Mouse (Mus musculus) spleen, adult 2 months (tissue): ENCODE measurements at regions not wholly inside any gene's neighbourhood (a gene's known extent, or its start where the extent isn't known, plus 50 kb on each side); places are given as distances from the start of the nearest gene placed in this dataset.

Source experiments
- DNase-seq, 2 experiments: peaks; one replicate each; pipeline versions ENCODE4 v3.0.0 to v3.0.0-alpha.2; 2012 to 2021; ENCODE audit warnings: low spot score in 2 of 2, low read depth in 1 of 2
- H3K27ac ChIP-seq: fragments of 200-500 bp; 2 replicates; pipeline ENCODE4 v1.5.1; 2012; ENCODE audit warnings: low read length, inconsistent platforms; ENCODE audit not compliant: insufficient read depth
- H3K27me3 ChIP-seq: fragments of 200-500 bp; 2 replicates; pipeline ENCODE4 v1.6.1; 2012; ENCODE audit warnings: mild to moderate bottlenecking, moderate library complexity, low read length, inconsistent platforms; ENCODE audit not compliant: control insufficient read depth, insufficient read depth
- H3K36me3 ChIP-seq: fragments of 200-500 bp; 2 replicates; pipeline ENCODE4 v1.6.1; 2012; ENCODE audit warnings: mild to moderate bottlenecking, low read length, inconsistent platforms; ENCODE audit not compliant: control insufficient read depth, insufficient read depth
- H3K4me1 ChIP-seq: fragments of 200-500 bp; 2 replicates; pipeline ENCODE4 v1.6.1; 2011; ENCODE audit warnings: inconsistent platforms; ENCODE audit not compliant: control insufficient read depth, insufficient read depth, insufficient read length
- H3K4me3 ChIP-seq: fragments of 200-500 bp; 2 replicates; pipeline ENCODE4 v1.5.1; 2011; ENCODE audit warnings: mild to moderate bottlenecking, inconsistent platforms; ENCODE audit not compliant: insufficient read depth, insufficient read length; ENCODE audit errors: extremely low read depth
- CTCF ChIP-seq: fragments of 200-500 bp; IDR thresholded peaks from 2 replicates; pipeline ENCODE4 v1.5.1; 2011; ENCODE audit warnings: mild to moderate bottlenecking, inconsistent platforms; ENCODE audit not compliant: insufficient read depth, insufficient read length, insufficient replicate concordance; ENCODE audit errors: extremely low read depth
- POLR2A ChIP-seq: fragments of 200-500 bp; IDR thresholded peaks from 2 replicates; pipeline ENCODE4 v1.6.1; 2011; ENCODE audit warnings: low read depth, low read length, inconsistent platforms
- WGBS: fragments of 180-500 bp; shearing (Covaris S2); methylation state at CpG from one replicate; pipeline ENCODE4 v1.1.7; 2018; 5-methylcytosine and 5-hydroxymethylcytosine counted together

DNA sequence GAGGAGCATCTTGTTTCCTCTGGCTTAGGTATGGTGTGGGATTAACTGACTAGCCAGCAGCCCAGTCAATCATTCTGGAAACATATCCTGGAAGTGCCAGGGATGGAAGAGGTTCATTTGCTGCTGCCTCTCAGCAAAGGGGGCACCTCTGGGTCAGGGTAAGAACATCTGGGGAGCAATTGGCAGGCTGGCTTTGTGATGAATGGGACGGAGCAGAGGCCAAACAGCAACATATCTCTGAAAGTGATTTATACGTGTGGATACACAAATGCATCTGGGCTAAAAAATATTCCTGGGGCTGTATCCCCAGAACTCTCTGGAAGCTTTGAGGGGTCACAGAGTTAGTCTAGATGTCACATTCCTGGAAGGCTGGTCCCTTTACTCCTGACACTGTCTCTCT, 257.2 kb upstream of the Tle4 start:
- Histone ChIP-seq H3K4me3 (no peak overlapping the region), H3K4me1 (no peaks in the 10 kb centered on the region), H3K27ac (no peak overlapping the region), H3K27me3 (no peaks in the 10 kb centered on the region), H3K36me3 (no peaks in the 10 kb centered on the region)
- DNase-seq: no peak
- no peak for TF ChIP-seq CTCF
- no peak for TF ChIP-seq POLR2A
- WGBS: 83% methylated on average over 2 of the region's 2 CpGs

DNA sequence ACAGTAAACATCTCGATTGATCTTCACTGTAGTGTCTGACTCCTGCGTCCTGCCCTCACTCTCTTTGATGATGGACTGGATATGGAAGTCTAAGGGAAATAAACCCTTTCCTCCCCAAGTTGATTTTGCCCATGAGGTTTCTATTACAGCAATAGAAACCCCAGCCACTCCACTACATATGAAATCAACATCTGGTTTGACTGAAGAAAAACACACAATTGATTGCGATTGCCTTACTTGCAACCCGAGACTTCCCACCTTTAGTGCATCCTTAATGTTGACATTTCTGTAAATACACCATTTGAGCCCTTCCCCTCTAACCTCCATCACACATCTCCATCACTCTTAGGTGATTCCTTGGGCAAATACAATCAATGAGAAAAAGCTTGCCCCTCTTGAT, 255.6 kb upstream of the Tle4 start:
- H3K36me3 ChIP-seq: no peaks in the 10 kb centered on the region
- TF ChIP-seq CTCF (no peak), POLR2A (no peak)
- no peak overlapping the region for H3K4me3 ChIP-seq
- DNase-seq: no peak
- H3K27me3 ChIP-seq: no peaks in the 10 kb centered on the region
- WGBS: 88% methylated on average over 4 of the region's 4 CpGs
- H3K27ac ChIP-seq: no peak overlapping the region
- H3K4me1 ChIP-seq: no peaks in the 10 kb centered on the region

DNA sequence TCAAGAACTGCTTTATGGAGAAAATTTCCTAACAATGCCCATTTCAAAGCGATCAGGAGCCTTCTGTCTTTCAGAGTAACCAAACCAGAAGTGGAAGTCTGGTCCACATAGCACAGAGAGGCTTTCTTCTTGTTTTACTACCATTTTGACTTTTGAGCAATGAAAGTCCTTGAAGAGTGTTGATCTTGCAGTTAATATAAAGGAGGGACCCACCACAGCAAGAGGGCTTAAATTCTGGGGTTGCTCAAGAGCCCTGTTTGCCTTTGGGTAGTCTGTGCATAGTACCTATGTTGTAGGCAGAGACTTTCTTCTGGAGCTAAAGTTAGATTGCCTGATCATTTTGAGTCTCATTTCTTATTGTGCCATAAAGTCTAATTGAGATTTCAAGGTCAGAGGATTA, 251.7 kb upstream of the Tle4 start:
- 75% methylated on average over 1 of the region's 1 CpGs for WGBS
- TF ChIP-seq POLR2A (no peak), CTCF (no peak)
- Histone ChIP-seq H3K27me3 (no peaks in the 10 kb centered on the region), H3K36me3 (no peaks in the 10 kb centered on the region), H3K27ac (no peak overlapping the region), H3K4me3 (no peak overlapping the region), H3K4me1 (no peaks in the 10 kb centered on the region)
- DNase-seq: no peak

DNA sequence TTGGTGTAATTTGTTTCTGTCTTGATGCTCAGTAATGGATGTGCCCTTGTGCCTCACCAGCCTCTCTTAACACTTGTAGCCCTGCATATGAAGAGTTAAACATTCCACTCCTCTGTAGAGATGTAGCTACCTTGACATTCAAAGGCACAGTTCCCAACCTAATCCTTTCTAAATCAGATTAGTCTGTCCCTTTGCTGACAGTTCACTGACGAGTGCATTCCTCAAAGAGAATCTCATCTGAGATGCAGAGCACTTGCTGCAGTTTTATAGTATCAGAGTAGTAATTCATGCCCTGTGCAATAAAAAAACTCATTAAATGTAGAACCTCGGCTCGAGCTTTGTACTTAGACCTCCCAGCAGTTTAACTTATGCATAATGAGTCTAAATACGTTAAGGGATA, 249.3 kb upstream of the Tle4 start:
- DNase-seq: no peak
- H3K4me3 ChIP-seq: no peak overlapping the region
- 78% methylated on average over 4 of the region's 4 CpGs for WGBS
- no peaks in the 10 kb centered on the region for H3K36me3 ChIP-seq
- H3K27me3 ChIP-seq: no peaks in the 10 kb centered on the region
- no peak overlapping the region for H3K27ac ChIP-seq
- no peaks in the 10 kb centered on the region for H3K4me1 ChIP-seq
- TF ChIP-seq POLR2A (no peak), CTCF (no peak)

DNA sequence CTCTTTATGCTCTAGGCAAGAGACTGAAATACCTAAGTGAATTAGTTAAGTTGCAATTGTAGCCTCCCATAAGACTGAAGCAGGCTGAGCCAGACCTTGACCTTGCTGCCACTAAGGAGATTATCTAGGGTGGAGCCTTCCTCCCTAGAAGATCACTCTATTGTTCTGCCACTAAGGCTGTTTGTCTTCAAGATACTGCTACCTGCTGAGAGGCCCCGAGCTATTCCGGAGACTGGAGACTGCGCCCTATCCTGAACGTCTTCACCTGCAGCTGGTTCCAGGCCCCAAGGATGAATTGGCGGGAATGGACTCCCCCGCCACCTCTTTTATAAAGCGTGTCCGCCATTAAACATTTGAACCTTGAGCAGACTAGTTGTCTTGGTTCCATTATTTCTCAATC, 237.8 kb upstream of the Tle4 start:
- no peak overlapping the region for H3K4me3 ChIP-seq
- H3K27me3 ChIP-seq: no peaks in the 10 kb centered on the region
- no peaks in the 10 kb centered on the region for H3K4me1 ChIP-seq
- DNase-seq: no peak
- H3K36me3 ChIP-seq: no peaks in the 10 kb centered on the region
- WGBS: 93% methylated on average over 8 of the region's 8 CpGs
- no peak overlapping the region for H3K27ac ChIP-seq
- TF ChIP-seq CTCF (no peak), POLR2A (no peak)

DNA sequence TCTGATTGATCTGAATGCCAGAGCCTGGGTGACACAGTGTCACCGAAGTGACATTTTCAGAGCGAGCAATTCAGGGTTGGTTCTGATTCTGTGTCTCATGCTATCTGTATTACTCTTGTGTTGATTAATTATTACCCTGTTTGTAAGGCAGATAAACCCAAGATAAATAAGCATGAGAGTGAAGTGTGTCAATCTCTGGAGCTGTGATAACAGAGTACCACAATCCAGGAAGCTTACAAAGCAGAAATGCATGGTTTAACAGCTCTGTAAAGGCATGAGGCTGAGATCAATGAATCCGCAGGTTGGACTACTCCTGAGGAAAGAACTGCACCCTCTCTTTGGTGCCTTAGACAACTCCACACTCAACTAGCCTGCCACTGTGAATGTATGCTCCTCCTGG, 218.5 kb upstream of the Tle4 start:
- DNase-seq: no peak
- WGBS: 92% methylated on average over 3 of the region's 3 CpGs

DNA sequence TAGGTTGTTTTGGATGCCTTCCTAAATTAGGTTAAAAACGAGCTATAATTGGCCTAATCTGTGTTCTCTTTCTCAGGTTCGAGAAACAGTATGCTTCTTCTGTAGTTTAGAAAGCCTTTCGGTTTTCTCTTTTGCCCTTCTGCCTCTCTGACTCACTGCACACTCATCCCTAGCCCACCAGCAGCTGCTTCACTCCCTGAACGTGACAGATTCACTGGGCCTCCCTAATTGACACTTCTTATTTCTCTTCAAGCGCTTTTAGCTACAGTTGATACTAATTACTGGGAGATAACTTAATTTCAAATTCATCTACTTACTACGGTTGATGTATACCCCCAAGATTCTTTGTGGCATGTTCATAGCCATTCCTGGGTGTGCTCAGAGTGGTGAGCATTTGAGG, 208.9 kb upstream of the Tle4 start:
- Histone ChIP-seq H3K27ac (no peak overlapping the region), H3K4me3 (no peak overlapping the region), H3K27me3 (no peaks in the 10 kb centered on the region), H3K36me3 (no peaks in the 10 kb centered on the region), H3K4me1 (no peaks in the 10 kb centered on the region)
- TF ChIP-seq POLR2A (no peak), CTCF (no peak)
- DNase-seq: no peak
- WGBS: 84% methylated on average over 6 of the region's 6 CpGs

More for the DNA sequence above, 218.5 kb upstream of the Tle4 start:
- H3K27me3 ChIP-seq: no peaks in the 10 kb centered on the region
- no peak overlapping the region for H3K4me3 ChIP-seq
- no peak overlapping the region for H3K27ac ChIP-seq
- TF ChIP-seq CTCF (no peak), POLR2A (no peak)
- no peaks in the 10 kb centered on the region for H3K4me1 ChIP-seq
- no peaks in the 10 kb centered on the region for H3K36me3 ChIP-seq
